Mouse (Mus musculus) ES-CJ7 (cell line): ENCODE results near the gene Rpl7a.
A peak's percentile ranks its signal among the peaks of the same experiment; 100 is the strongest.

ENCODE experiments used
- DNase-seq: peaks from one replicate; pipeline ENCODE4 v3.0.0; 2011; ENCODE audit warnings: low read depth, low spot score

Gene Rpl7a

DNA sequence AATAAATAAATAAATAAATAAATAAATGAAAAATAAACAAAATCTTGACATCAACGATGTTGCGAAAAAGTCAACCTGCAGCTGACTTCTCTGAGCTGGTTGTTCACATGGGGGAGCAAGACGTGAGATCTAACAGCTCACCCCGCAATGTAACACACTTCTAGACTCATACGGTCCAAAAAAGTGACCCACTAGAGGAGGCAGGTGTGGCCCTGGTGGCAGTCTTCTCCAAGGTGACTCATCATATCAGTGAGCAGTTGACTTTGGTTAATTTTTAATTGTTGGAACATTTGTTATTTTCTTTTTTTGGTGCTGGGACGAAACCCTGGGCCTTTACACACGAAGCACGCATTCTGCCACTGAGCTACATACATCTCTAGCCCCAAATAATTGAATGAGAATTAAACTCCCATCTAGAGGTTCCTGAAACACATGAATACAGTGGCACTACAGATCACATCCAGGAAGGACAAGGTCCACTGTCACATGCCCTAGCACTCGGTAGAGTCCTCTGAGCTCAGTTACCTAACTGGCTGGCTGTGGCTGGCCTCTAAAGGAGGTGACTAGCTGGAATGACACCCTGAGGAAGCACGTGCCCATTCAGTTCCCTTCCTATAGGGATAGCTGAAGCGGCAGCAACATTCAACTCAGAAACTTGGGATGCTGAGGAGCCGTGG, 46.4 kb downstream of the Rpl7a start:
- no peak for DNase-seq

DNA sequence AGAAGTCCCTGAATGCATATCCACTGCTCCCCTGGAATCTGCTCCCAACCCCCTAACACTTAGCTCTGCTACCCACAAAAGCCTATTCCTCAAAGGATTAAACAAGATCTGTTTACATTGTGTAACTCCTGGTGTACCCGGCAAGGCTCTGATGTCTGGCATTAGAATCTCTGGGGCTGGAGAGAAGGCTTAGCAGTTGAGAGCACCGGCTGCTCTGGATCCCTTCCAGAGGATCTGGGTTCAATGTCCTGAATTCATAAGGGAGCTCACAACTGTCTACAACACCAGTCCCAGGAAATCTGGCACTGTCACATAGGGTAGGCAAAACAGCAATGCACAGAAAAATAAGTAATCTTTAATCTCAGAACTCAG, 46.9 kb downstream of the Rpl7a start:
- DNase-seq, result no peak

DNA sequence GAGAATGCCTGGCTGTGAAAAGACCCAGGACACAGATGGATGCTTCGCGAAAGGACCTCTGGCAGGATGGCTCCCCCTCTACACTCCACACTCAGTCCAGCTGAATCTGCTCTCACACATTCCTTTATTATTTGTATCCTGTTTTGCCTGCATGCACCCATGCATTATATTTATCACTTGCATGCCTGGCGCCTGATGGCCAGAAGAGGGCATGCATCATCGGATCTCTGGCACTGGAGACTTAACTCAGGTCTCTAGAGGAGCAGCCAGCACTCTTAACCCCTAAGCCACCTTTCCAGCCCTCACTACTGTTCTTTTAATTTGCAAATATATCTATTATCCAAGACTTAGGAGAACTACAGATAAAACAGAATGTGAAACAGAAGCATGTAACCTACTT, 50.2 kb downstream of the Rpl7a start:
- DNase-seq, result peak; percentile 22
